ENCODE assay signal across 18 mouse cellular contexts in the genomic region with DNA sequence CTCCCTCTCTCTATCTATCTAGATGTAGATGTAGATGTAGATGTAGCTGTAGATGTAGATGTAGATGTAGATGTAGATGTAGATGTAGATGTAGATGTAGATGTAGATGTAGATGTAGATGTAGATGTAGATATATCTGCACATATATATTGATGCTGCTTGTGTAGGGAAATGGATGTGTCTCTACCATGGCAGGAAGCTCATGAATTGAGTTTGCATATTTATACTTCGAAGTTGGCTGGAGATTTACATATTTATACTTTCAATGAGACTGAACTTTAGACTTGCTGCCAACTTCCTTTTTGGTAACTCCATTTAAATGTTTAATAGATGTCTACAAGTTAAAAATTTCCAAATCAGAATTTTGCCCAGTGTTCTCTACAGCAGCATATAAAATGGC.
"Had no signal": no experiment of that assay in that cellular context is flagged by ENCODE, and none has a peak within 500 bp of the region (broad histone marks: within the 10 kb centered on the region; RNA-seq: fewer than 3 reads in every experiment).

No protein-coding gene starts in this region.

- DNase-seq: liver, postnatal 0 days; lung, adult 2 months; lung, postnatal 14 days; lung, postnatal 36 days; right cerebral cortex, postnatal 14 days; thymus, adult 18-20 months; thymus, postnatal 14 days; thymus, postnatal 36 days had no signal

- H3K4me3 ChIP-seq: lung, embryonic 15.5 days; megakaryocyte, embryonic 14.5 days; midbrain, embryonic 13.5 days; midbrain, embryonic 15.5 days; neural tube, embryonic 12.5 days; stomach, embryonic 15.5 days had no signal

- H3K36me3 ChIP-seq: lung, embryonic 15.5 days; midbrain, embryonic 13.5 days; midbrain, embryonic 15.5 days; neural tube, embryonic 12.5 days; stomach, embryonic 15.5 days had no signal

- H3K4me1 ChIP-seq: lung, embryonic 15.5 days; megakaryocyte, embryonic 14.5 days; midbrain, embryonic 13.5 days; midbrain, embryonic 15.5 days; neural tube, embryonic 12.5 days; stomach, embryonic 15.5 days had no signal

- H3K9me3 ChIP-seq: lung, embryonic 15.5 days; megakaryocyte, embryonic 14.5 days; midbrain, embryonic 13.5 days; midbrain, embryonic 15.5 days; neural tube, embryonic 12.5 days; stomach, embryonic 15.5 days had no signal

- ATAC-seq: liver, postnatal 0 days; lung, postnatal 0 days; midbrain, embryonic 13.5 days; midbrain, embryonic 15.5 days had no signal

- H3K27me3 ChIP-seq: lung, embryonic 15.5 days; megakaryocyte, embryonic 14.5 days; midbrain, embryonic 13.5 days; midbrain, embryonic 15.5 days; neural tube, embryonic 12.5 days; stomach, embryonic 15.5 days had no signal

- H3K4me2 ChIP-seq: lung, embryonic 15.5 days; midbrain, embryonic 11.5 days; midbrain, embryonic 13.5 days; midbrain, embryonic 15.5 days; neural tube, embryonic 12.5 days; stomach, embryonic 15.5 days had no signal

- H3K9ac ChIP-seq: liver, postnatal 0 days; lung, embryonic 15.5 days; midbrain, embryonic 13.5 days; midbrain, embryonic 15.5 days; neural tube, embryonic 12.5 days; stomach, embryonic 15.5 days had no signal

- H3K27ac ChIP-seq: lung, embryonic 15.5 days; macrophage; midbrain, embryonic 13.5 days; midbrain, embryonic 15.5 days; neural tube, embryonic 12.5 days; stomach, embryonic 15.5 days; stomach, postnatal 0 days had no signal
